Mouse (Mus musculus) liver, adult 2 months (tissue): ENCODE results near the gene Il17rd. TPM values are rescaled to one million over a fixed set of nuclear protein-coding genes. Genes with fewer than 3 reads are reported as not detected.
A peak's percentile ranks its signal among the peaks of the same experiment; 100 is the strongest.

ENCODE experiments used
- DNase-seq: peaks from one replicate; pipeline ENCODE4 v3.0.0-alpha.2; 2011; ENCODE audit warnings: low read depth, low spot score; ENCODE audit errors: extremely low read depth
- H3K27ac ChIP-seq: fragments of 200-500 bp; replicated peaks from 2 replicates; pipeline ENCODE4 v1.5.1; 2012; ENCODE audit warnings: low read depth, mild to moderate bottlenecking, control low read depth, inconsistent platforms, low read length; ENCODE audit not compliant: insufficient read depth
- H3K27me3 ChIP-seq: fragments of 200-500 bp; 2 replicates; pipeline ENCODE4 v1.6.1; 2012; ENCODE audit warnings: mild to moderate bottlenecking, moderate library complexity, low read length, inconsistent platforms; ENCODE audit not compliant: control insufficient read depth, insufficient read depth
- H3K36me3 ChIP-seq: fragments of 200-500 bp; 2 replicates; pipeline ENCODE4 v1.6.1; 2012; ENCODE audit warnings: low read length, inconsistent platforms; ENCODE audit not compliant: control insufficient read depth, insufficient read depth
- H3K4me1 ChIP-seq: fragments of 200-500 bp; 2 replicates; pipeline ENCODE4 v1.6.1; 2011; ENCODE audit warnings: low read length; ENCODE audit not compliant: control insufficient read depth, insufficient read depth
- H3K4me3 ChIP-seq: fragments of 200-500 bp; 2 replicates; pipeline ENCODE4 v1.5.1; 2011; ENCODE audit warnings: low read depth, mild to moderate bottlenecking, control low read depth, low read length, moderate library complexity; ENCODE audit not compliant: insufficient read depth
- H3K79me2 ChIP-seq: fragments of 200-500 bp; 2 replicates; pipeline ENCODE4 v1.6.1; 2012; ENCODE audit warnings: inconsistent platforms, mild to moderate bottlenecking, low read length, moderate library complexity; ENCODE audit not compliant: control insufficient read depth, insufficient read depth
- H3K9ac ChIP-seq: fragments of 200-500 bp; 2 replicates; pipeline ENCODE4 v1.6.1; 2012; ENCODE audit warnings: low read depth, mild to moderate bottlenecking, control low read depth, inconsistent platforms, low read length
- CTCF ChIP-seq: fragments of 200-500 bp; IDR thresholded peaks from 2 replicates; pipeline ENCODE4 v1.5.1; 2011; ENCODE audit warnings: low read depth, low read length, control low read depth
- POLR2A ChIP-seq: fragments of 200-500 bp; IDR thresholded peaks from 2 replicates; pipeline ENCODE4 v1.6.1; 2011; ENCODE audit warnings: low read length, control low read depth; ENCODE audit not compliant: insufficient read depth; ENCODE audit errors: extremely low read depth
- WGBS: fragments of 180-500 bp; shearing (Covaris S2); methylation state at CpG from one replicate; pipeline ENCODE4 v1.1.7; 2018; 5-methylcytosine and 5-hydroxymethylcytosine counted together
- polyA plus RNA-seq: library from polyadenylated mRNA; depleted of rRNA; stranded (reverse); fragments of >200 nt; gene quantifications from 2 replicates; pipeline ENCODE4 v1.2.3, GENCODE M21; 2012
- total RNA-seq: library from RNA; depleted of rRNA; stranded (reverse); fragments of >200 nt; gene quantifications from 2 replicates; pipeline ENCODE4 v1.2.3, GENCODE M21; 2014

Il17rd gene
- total and polyA plus RNA-seq, 2 experiments = 0.16 to 0.55 TPM

- no peak for TF ChIP-seq POLR2A
- 0 out of 2 replicates have a peak, but pooled peaks have one; percentile 2 for TF ChIP-seq CTCF
- no peak overlapping the region for H3K9ac ChIP-seq
- H3K36me3 ChIP-seq = no peaks in the 10 kb centered on the region
- DNase-seq = no peak
- no peaks in the 10 kb centered on the region for H3K79me2 ChIP-seq
- H3K27ac ChIP-seq = no peak overlapping the region
- H3K27me3 ChIP-seq = no peaks in the 10 kb centered on the region
- 60% methylated on average over 2 of the region's 2 CpGs for WGBS
- H3K4me3 ChIP-seq = no peak overlapping the region
- peaks cover 2% of the 10 kb centered on the region; the same call in 1 of the 2 replicates for H3K4me1 ChIP-seq
These were observed 6.2 kb downstream of the Il17rd start for GRCm38 (mm10) chr14:27044967-27045361.

- Histone ChIP-seq H3K79me2 (no peaks in the 10 kb centered on the region), H3K36me3 (no peaks in the 10 kb centered on the region), H3K27ac (no peak overlapping the region), H3K9ac (no peak overlapping the region), H3K27me3 (no peaks in the 10 kb centered on the region), H3K4me1 (peaks cover 2% of the 10 kb centered on the region; the same call in 1 of the 2 replicates), H3K4me3 (no peak overlapping the region)
- no peak for DNase-seq
- 93% methylated on average over 8 of the region's 8 CpGs for WGBS
- TF ChIP-seq CTCF (no peak), POLR2A (no peak)
These were observed 9.7 kb downstream of the Il17rd start for GRCm38 (mm10) chr14:27048231-27048956.

GRCm38 (mm10) chr14:27050043-27050442 lies 11.3 kb downstream of the Il17rd start:
- no peak overlapping the region for H3K9ac ChIP-seq
- no peak overlapping the region for H3K27ac ChIP-seq
- no peaks in the 10 kb centered on the region for H3K36me3 ChIP-seq
- no peak for DNase-seq
- H3K4me3 ChIP-seq = no peak overlapping the region
- no peaks in the 10 kb centered on the region for H3K79me2 ChIP-seq
- no peak for TF ChIP-seq CTCF
- no peak for TF ChIP-seq POLR2A
- H3K4me1 ChIP-seq = no peaks in the 10 kb centered on the region
- no peaks in the 10 kb centered on the region for H3K27me3 ChIP-seq
- 89% methylated on average over 9 of the region's 9 CpGs for WGBS

GRCm38 (mm10) chr14:27050560-27051510 lies 12.1 kb downstream of the Il17rd start:
- H3K9ac ChIP-seq = no peak overlapping the region
- H3K4me1 ChIP-seq = no peaks in the 10 kb centered on the region
- no peak overlapping the region for H3K4me3 ChIP-seq
- no peaks in the 10 kb centered on the region for H3K27me3 ChIP-seq
- no peaks in the 10 kb centered on the region for H3K36me3 ChIP-seq
- DNase-seq = no peak
- H3K79me2 ChIP-seq = no peaks in the 10 kb centered on the region
- H3K27ac ChIP-seq = no peak overlapping the region
- TF ChIP-seq CTCF = no peak
- no peak for TF ChIP-seq POLR2A
- 81% methylated on average over 18 of the region's 18 CpGs for WGBS

- DNase-seq = no peak
- TF ChIP-seq CTCF (no peak), POLR2A (no peak)
- Histone ChIP-seq H3K9ac (no peak overlapping the region), H3K36me3 (no peaks in the 10 kb centered on the region), H3K27ac (no peak overlapping the region), H3K4me1 (no peaks in the 10 kb centered on the region), H3K27me3 (no peaks in the 10 kb centered on the region), H3K4me3 (no peak overlapping the region), H3K79me2 (no peaks in the 10 kb centered on the region)
- 89% methylated on average over 5 of the region's 5 CpGs for WGBS
These were observed 12.8 kb downstream of the Il17rd start for GRCm38 (mm10) chr14:27051511-27051895.
